Mouse (Mus musculus) ES-E14 (cell line): ENCODE data around the gene Afmid.

Experiments used
- CHD2 ChIP-seq: IDR thresholded peaks from 2 replicates; pipeline ENCODE4 v1.6.1; 2014; ENCODE audit warnings: mild to moderate bottlenecking, low read depth, low read length, inconsistent platforms
- MAFK ChIP-seq: IDR thresholded peaks from 2 replicates; pipeline ENCODE4 v1.6.1; 2014; ENCODE audit warnings: mild to moderate bottlenecking, low read depth, low read length, inconsistent platforms; ENCODE audit not compliant: insufficient read depth

DNA sequence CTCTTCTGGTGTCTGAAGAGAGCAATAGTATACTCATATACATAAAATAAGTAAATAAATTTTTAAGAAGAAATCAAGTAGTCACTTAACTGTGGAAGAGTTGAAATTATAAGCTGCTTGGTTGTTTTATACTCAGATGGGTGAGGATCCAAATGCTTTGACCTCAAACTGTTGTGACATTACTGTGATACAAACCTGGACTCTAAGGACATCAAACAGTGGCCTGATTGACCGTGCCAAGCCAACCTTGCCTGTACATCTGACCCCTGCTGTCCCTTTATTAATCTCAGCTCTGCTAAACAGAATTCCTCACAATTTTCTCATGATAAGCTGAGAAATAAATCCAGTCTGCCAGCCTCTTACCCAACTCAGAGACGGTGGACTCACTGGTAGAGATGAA, 19.9 kb downstream of the Afmid start:
- TF ChIP-seq MAFK (no peak), CHD2 (no peak)
